Mouse (Mus musculus) forebrain, postnatal 0 days (tissue): Measurements from ENCODE around the gene Cnn3. TPM values are rescaled to one million over a fixed set of nuclear protein-coding genes. Genes with fewer than 3 reads are reported as not detected.

ENCODE experiments used
- ATAC-seq: fragments of 200-750 bp; cut with Nextera tagmentation; 2 replicates; pipeline ENCODE4 v1.8.0; 2017; ENCODE audit warnings: mild to moderate bottlenecking, moderate library complexity
- DNase-seq: peaks from one replicate; pipeline ENCODE4 v3.0.0-alpha.2; 2015
- H3K27ac ChIP-seq: fragments of 300-500 bp; sonication (generic); 2 replicates; pipeline ENCODE4 v1.5.1; 2014; ENCODE audit warnings: low read depth, mild to moderate bottlenecking, antibody characterized with exemption, low read length, moderate library complexity, mixed read lengths
- H3K27me3 ChIP-seq: fragments of 300-500 bp; sonication (generic); 2 replicates; pipeline ENCODE4 v1.6.1; 2014; ENCODE audit warnings: mild to moderate bottlenecking, low read length, mixed read lengths; ENCODE audit not compliant: insufficient read depth
- H3K36me3 ChIP-seq: fragments of 300-500 bp; sonication (generic); 2 replicates; pipeline ENCODE4 v1.6.1; 2014; ENCODE audit warnings: mild to moderate bottlenecking, moderate library complexity; ENCODE audit not compliant: insufficient read depth
- H3K4me1 ChIP-seq: fragments of 300-500 bp; sonication (generic); 2 replicates; pipeline ENCODE4 v1.6.1; 2014; ENCODE audit warnings: antibody characterized with exemption; ENCODE audit not compliant: insufficient read depth
- H3K4me2 ChIP-seq: fragments of 300-500 bp; sonication (generic); 2 replicates; pipeline ENCODE4 v1.6.1; 2014; ENCODE audit warnings: low read depth, mild to moderate bottlenecking, moderate library complexity
- H3K4me3 ChIP-seq: fragments of 300-500 bp; sonication (generic); 2 replicates; pipeline ENCODE4 v1.5.1; 2014; ENCODE audit warnings: low read depth, low read length, mixed read lengths
- H3K9ac ChIP-seq: fragments of 300-500 bp; sonication (generic); 2 replicates; pipeline ENCODE4 v1.6.1; 2014; ENCODE audit warnings: mild to moderate bottlenecking
- H3K9me3 ChIP-seq: fragments of 300-500 bp; sonication (generic); 2 replicates; pipeline ENCODE4 v1.6.1; 2016; ENCODE audit warnings: low read length
- CTCF ChIP-seq: sonication (generic); IDR thresholded peaks from 2 replicates; pipeline ENCODE4 v1.5.1; 2016; ENCODE audit warnings: antibody characterized with exemption, control low read depth, low read depth
- WGBS: fragments of 180-500 bp; shearing (Covaris S2); extraction: QIAGEN DNeasy Blood & Tissue Kit; methylation state at CpG from one replicate; pipeline ENCODE4 v1.1.7; 2014; 5-methylcytosine and 5-hydroxymethylcytosine counted together
- polyA plus RNA-seq: library from polyadenylated mRNA; unstranded; fragments of >200 nt; fragmentation: Nextera tagmentation; extraction: Ambion mirVana; gene quantifications from 2 replicates; pipeline ENCODE4 v1.2.1, GENCODE M21; 2015
- total RNA-seq: library from RNA; depleted of rRNA; stranded (reverse); fragments of >200 nt; gene quantifications from 2 replicates; pipeline ENCODE4 v1.2.3, GENCODE M21; 2014; rRNA removed

Cnn3 gene
- total RNA-seq: 128 and 150 TPM in 2 replicates
- 307 and 319 TPM in 2 replicates for polyA plus RNA-seq

GRCm38 (mm10) chr3:121425861-121426620, at the start of gene Cnn3:
Cnn3 (plus strand) TSS chr3:121426497.
- WGBS: 7% methylated on average over 55 of the region's 66 CpGs
- H3K4me1 ChIP-seq: peaks cover 26% of the 10 kb centered on the region

DNA sequence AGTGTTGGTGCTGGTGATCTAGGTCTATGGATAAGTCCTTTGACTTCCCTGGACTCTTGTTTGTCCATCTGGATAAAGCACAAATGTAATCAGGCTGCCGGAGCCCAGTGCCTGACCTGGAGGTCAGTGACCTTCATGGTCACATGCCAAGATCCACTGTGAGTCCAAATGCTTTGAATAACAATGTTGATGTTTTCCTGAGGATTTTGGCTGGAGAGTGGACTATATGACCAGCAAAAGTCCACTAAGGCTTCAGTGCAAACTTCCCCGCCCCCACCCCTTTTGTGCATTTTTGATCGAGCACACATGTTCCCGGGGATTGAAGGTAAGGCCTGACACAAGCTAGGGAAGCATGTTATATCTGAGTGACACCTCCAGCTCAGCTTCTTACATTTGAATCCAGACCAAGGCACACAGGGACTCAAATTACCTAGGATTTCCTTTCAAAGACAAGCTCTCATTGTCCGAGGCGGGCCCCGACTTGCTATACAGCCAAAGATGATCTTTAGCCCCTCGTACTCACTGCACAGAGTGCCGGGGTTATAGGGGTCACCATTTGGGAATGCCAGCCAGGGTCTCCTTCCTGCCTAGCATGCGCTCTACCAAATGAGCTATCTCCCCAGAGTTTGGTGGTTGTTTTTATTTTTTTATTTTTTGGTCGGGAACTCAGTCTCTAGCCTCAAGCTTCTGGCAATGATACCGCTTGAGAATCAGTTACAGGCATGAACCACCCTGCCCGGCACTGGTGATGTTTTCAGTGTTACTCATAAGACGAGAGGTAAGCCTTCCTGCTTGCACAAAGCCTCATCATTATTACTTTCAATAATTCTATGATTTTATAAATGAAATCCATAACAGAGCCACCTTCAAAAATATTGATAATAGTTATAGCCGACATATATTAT, 47.3 kb upstream of the Cnn3 start:
- no peak overlapping the region for H3K27ac ChIP-seq
- no peak overlapping the region for H3K4me3 ChIP-seq
- no peaks in the 10 kb centered on the region for H3K4me1 ChIP-seq
- H3K36me3 ChIP-seq: no peaks in the 10 kb centered on the region
- no peak for DNase-seq
- H3K9me3 ChIP-seq: no peaks in the 10 kb centered on the region
- H3K4me2 ChIP-seq: no peak overlapping the region
- no peak for ATAC-seq
- TF ChIP-seq CTCF: no peak
- no peaks in the 10 kb centered on the region for H3K27me3 ChIP-seq
- 63% methylated on average over 15 of the region's 15 CpGs for WGBS
- H3K9ac ChIP-seq: no peak overlapping the region

More at GRCm38 (mm10) chr3:121425861-121426620, at the start of gene Cnn3:
- ATAC-seq: peak; percentile 93
- Histone ChIP-seq H3K4me3 (peak within 1 kb of the TSS; percentile 87), H3K9me3 (no peaks in the 10 kb centered on the region), H3K9ac (peak within 1 kb of the TSS; percentile 95), H3K27me3 (no peaks in the 10 kb centered on the region), H3K27ac (peak within 1 kb of the TSS; percentile 93), H3K4me2 (peak within 1 kb of the TSS; percentile 96), H3K36me3 (no peaks in the 10 kb centered on the region)
- no peak for TF ChIP-seq CTCF
- DNase-seq: peak; percentile 93

GRCm38 (mm10) chr3:121379699-121380098, 46.6 kb upstream of the Cnn3 start:
- no peak for TF ChIP-seq CTCF

DNA sequence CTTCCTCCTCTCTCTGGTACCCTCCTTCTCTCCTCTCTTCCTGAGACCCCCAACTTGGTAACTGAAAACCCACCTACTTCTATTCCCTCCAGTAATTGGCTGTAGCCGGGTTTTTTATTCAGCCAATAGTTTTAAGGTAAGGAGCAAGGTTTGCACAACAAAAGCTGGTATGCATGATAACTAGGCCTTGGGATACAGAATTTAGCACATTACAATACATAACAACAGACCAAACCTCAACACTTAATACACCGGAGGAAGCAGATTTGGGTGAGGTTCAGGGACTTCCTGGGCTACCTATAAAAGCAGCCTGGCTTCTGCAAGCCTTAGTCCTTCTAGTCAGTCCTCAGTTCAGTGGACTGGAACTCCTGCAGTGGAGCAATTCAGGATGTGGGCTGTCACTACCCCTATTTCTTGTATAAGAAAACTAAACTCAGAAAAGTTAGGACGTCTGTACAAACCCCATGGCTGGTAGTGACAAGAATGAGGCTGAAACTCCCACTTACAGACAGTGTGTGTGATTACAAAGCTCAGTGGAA, 38.8 kb upstream of the Cnn3 start:
- ATAC-seq: no peak
- H3K4me2 ChIP-seq: no peak overlapping the region
- no peaks in the 10 kb centered on the region for H3K36me3 ChIP-seq
- no peak overlapping the region for H3K27ac ChIP-seq
- H3K4me1 ChIP-seq: no peaks in the 10 kb centered on the region
- 73% methylated on average over 3 of the region's 3 CpGs for WGBS
- no peak for TF ChIP-seq CTCF
- no peak overlapping the region for H3K4me3 ChIP-seq
- H3K9me3 ChIP-seq: no peaks in the 10 kb centered on the region
- H3K9ac ChIP-seq: no peak overlapping the region
- no peaks in the 10 kb centered on the region for H3K27me3 ChIP-seq
- DNase-seq: no peak

More at GRCm38 (mm10) chr3:121379699-121380098, 46.6 kb upstream of the Cnn3 start:
- H3K4me2 ChIP-seq: no peak overlapping the region
- H3K9ac ChIP-seq: no peak overlapping the region
- no peaks in the 10 kb centered on the region for H3K36me3 ChIP-seq
- H3K27me3 ChIP-seq: no peaks in the 10 kb centered on the region
- H3K27ac ChIP-seq: no peak overlapping the region
- DNase-seq (no peak), ATAC-seq (no peak)
- WGBS: 83% methylated on average over 5 of the region's 5 CpGs
- no peaks in the 10 kb centered on the region for H3K4me1 ChIP-seq
- H3K4me3 ChIP-seq: no peak overlapping the region
- H3K9me3 ChIP-seq: no peaks in the 10 kb centered on the region

GRCm38 (mm10) chr3:121389366-121389765, 36.9 kb upstream of the Cnn3 start:
- WGBS: 83% methylated on average over 8 of the region's 8 CpGs
- H3K4me1 ChIP-seq: no peaks in the 10 kb centered on the region
- H3K36me3 ChIP-seq: no peaks in the 10 kb centered on the region
- no peak for TF ChIP-seq CTCF
- no peak overlapping the region for H3K9ac ChIP-seq
- no peaks in the 10 kb centered on the region for H3K27me3 ChIP-seq
- H3K9me3 ChIP-seq: no peaks in the 10 kb centered on the region
- no peak for ATAC-seq
- no peak for DNase-seq
- H3K27ac ChIP-seq: no peak overlapping the region
- no peak overlapping the region for H3K4me3 ChIP-seq
- H3K4me2 ChIP-seq: no peak overlapping the region

DNA sequence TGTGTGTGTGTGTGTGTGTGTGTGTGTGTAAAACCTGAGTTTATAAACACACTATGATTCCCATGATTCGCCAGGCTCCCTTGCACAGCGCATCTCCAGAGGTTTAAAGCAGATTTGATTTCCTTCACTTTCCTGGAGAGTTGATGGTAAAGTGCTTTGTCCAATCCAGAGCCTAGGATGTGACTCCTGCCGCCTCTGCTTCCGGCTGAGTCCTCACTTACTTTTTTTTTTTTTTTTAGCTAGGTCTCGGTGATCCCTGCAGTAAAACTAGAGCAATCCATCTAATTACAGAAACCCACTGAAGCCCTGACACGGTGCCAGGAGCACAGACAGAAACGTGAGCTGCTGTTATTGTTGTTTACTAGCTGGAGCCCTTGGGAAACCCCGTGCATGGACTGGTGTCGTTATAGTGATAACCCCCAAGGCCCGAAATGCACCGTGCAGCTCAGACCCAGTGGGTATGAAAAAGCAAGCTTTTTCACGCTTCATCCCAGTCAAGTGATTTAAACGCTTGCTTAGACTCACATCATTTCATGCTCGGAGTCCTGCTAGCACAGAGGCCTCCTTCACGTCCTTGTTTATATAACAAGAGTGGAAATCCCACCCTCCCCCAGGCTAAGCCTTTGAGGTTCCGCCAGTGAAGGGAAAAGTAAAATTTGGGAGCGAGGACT, 36.3 kb upstream of the Cnn3 start:
- 18% methylated on average over 17 of the region's 17 CpGs for WGBS
- ATAC-seq (peak; percentile 76), DNase-seq (peak; percentile 58)
- Histone ChIP-seq H3K9me3 (no peaks in the 10 kb centered on the region), H3K27me3 (no peaks in the 10 kb centered on the region), H3K4me3 (no peak overlapping the region), H3K36me3 (no peaks in the 10 kb centered on the region), H3K27ac (no peak overlapping the region), H3K4me1 (no peaks in the 10 kb centered on the region), H3K9ac (no peak overlapping the region), H3K4me2 (peak overlapping the region; percentile 37)
- TF ChIP-seq CTCF: no peak
